ENCODE assay signal across 10 mouse cellular contexts in the genomic region with DNA sequence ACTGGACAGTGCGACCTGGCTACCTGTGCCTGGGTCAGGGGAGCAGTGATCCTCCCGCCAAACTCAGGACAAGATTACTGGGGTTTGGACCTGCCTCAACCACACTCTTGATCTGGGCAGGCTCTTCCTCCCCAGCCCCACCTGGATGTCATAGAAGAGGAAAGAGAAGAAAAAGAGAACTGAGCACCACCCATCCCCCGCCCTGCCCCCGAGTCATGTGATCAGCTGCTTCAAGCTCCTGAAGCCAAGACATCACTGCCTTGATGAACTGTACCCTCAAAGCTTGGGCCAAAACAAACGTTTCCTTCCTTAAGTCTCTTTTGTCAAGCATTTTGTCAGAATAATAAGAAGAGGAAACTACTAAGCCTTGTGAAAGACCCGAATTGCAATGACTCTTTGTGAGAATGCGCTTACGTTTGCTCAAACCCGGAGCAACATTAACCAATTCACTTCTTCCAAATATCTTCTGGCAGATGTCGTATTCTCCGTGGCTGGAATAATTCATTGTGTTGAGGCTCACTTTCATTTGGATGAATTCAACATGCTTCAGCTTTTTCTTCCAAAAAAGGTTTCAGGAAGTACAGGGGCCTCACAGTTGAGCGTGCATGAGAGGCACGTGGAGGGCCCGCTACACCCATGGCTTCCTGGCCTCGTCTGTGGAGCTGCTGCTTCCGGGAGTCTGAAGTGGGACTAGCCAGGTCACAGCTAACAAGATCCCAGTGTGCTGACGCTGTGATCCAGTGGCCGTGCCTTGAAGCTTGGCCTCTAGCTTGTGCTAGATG.
A peak's percentile ranks its signal among the peaks of the same experiment; 100 is the strongest.
DNase-seq lines count a peak whose midpoint lies in the region; ATAC-seq and TF ChIP-seq lines count a peak whose summit lies in the region.
"Had no signal": no experiment of that assay in that cellular context is flagged by ENCODE, and none has a peak within 500 bp of the region (broad histone marks: within the 10 kb centered on the region; RNA-seq: fewer than 3 reads in every experiment).

No protein-coding gene starts in this region.

- TF ChIP-seq RAD21 in CH12.LX (IDR thresholded peaks at IDR 0.05; ENCODE audit: low read depth, low read length): no peak

- no peaks in the 10 kb centered on the region for H3K27me3 ChIP-seq in liver, embryonic 12.5 days (replicated peaks)
- H3K27me3 ChIP-seq in CH12.LX (replicated peaks): no peaks in the 10 kb centered on the region
- H3K27me3 ChIP-seq: limb, embryonic 13.5 days had no signal

- 65% methylated on average over 18 of the region's 18 CpGs for WGBS in liver, embryonic 12.5 days (ENCODE audit: insufficient replicate concordance)

- dilution Hi-C loops in CH12.LX (cut with MboI; ENCODE audit: extremely low pct_ligation_motif_present, extremely low pct_unique_long_range_greater_than_20kb, low sequenced_read_pairs): no loop called here

- in situ Hi-C loops in CH12.LX (cut with MboI; ENCODE audit: low pct_ligation_motif_present, low pct_unique_long_range_greater_than_20kb, low sequenced_read_pairs): no loop called here

- no peak for TF ChIP-seq POLR2A in CH12.LX (IDR thresholded peaks at IDR 0.05; ENCODE audit: low read depth, low read length)

- TF ChIP-seq EP300 in CH12.LX (IDR thresholded peaks at IDR 0.05; ENCODE audit: low read length): no peak

- no peak for TF ChIP-seq CTCF in CH12.LX (conservative IDR thresholded peaks at IDR 0.05 in 1 of 2, IDR thresholded peaks at IDR 0.05 in 1 of 2; ENCODE audit: low read depth in 2 of 2, low read length in 2 of 2)

- H3K27ac ChIP-seq in liver, embryonic 12.5 days: no peak overlapping the region
- H3K27ac ChIP-seq in CH12.LX (ENCODE audit: insufficient read depth, low read depth): no peak overlapping the region
- H3K27ac ChIP-seq: embryonic facial prominence, embryonic 10.5 days; limb, embryonic 13.5 days had no signal

- no peaks in the 10 kb centered on the region for H3K36me3 ChIP-seq in liver, embryonic 12.5 days
- no peaks in the 10 kb centered on the region for H3K36me3 ChIP-seq in CH12.LX (replicated peaks in 1 of 2; ENCODE audit: control insufficient read depth in 1 of 2, insufficient read depth in 1 of 2, low read length in 1 of 2)
- H3K36me3 ChIP-seq: embryonic facial prominence, embryonic 10.5 days; limb, embryonic 13.5 days had no signal

- H3K9me3 ChIP-seq in liver, embryonic 12.5 days (replicated peaks): no peaks in the 10 kb centered on the region
- peaks cover 11% of the 10 kb centered on the region for H3K9me3 ChIP-seq in CH12.LX (replicated peaks; ENCODE audit: low read length)
- H3K9me3 ChIP-seq: embryonic facial prominence, embryonic 10.5 days; limb, embryonic 13.5 days had no signal

- no peaks in the 10 kb centered on the region for H3K79me2 ChIP-seq in CH12.LX (replicated peaks; ENCODE audit: control insufficient read depth, extremely low read depth, insufficient read depth, poor library complexity, severe bottlenecking)

- H3K4me3 ChIP-seq in liver, embryonic 12.5 days: no peak overlapping the region
- no peak overlapping the region for H3K4me3 ChIP-seq in CH12.LX (replicated peaks in 1 of 3; ENCODE audit: low read depth in 2 of 3, low read length in 2 of 3, poor library complexity in 1 of 3)
- H3K4me3 ChIP-seq: embryonic facial prominence, embryonic 10.5 days; limb, embryonic 13.5 days had no signal

- ATAC-seq in liver, embryonic 12.5 days: no peak
- peak; percentile 72 for ATAC-seq in megakaryocyte progenitor cell, adult 5-6 weeks (replicated peaks; ENCODE audit: poor library complexity)
- ATAC-seq in inflammation-experienced regulatory T-cells, adult 6 months: no peak

- no peak overlapping the region for H3K4me2 ChIP-seq in liver, embryonic 12.5 days
- H3K4me2 ChIP-seq in CH12.LX (ENCODE audit: insufficient read depth, low read depth, poor library complexity, severe bottlenecking): no peak overlapping the region
- H3K4me2 ChIP-seq: limb, embryonic 13.5 days had no signal

- H3K9ac ChIP-seq in liver, embryonic 12.5 days: no peak overlapping the region
- no peak overlapping the region for H3K9ac ChIP-seq in CH12.LX (ENCODE audit: insufficient read depth, low read depth)
- H3K9ac ChIP-seq: limb, embryonic 13.5 days had no signal

- H3K4me1 ChIP-seq in liver, embryonic 12.5 days: peaks cover 8% of the 10 kb centered on the region; the same call in 1 of the 2 replicates
- H3K4me1 ChIP-seq in CH12.LX (ENCODE audit: control insufficient read depth in 1 of 2, insufficient read depth in 2 of 2): peaks cover 0 to 18% of the 10 kb centered on the region in 2 experiments; a peak in 2 of 4 replicates
- H3K4me1 ChIP-seq: limb, embryonic 13.5 days had no signal

- DNase-seq in liver (peak; percentile 26), CH12.LX (ENCODE audit: extremely low read depth) (peak; percentile 54)
- DNase-seq in T-cell, adult 2 months (ENCODE audit: low spot score): peak; percentile 38
- DNase-seq in urinary bladder, postnatal 36 days (ENCODE audit: low spot score in 2 of 2): no peak
- DNase-seq: cerebellum, adult 9-10 months had no signal

TF ChIP-seq in CH12.LX, 34 proteins besides CTCF, POLR2A, EP300 and RAD21:
- no peak for TF ChIP-seq RCOR1 (conservative IDR thresholded peaks at IDR 0.05; ENCODE audit: low read depth, low read length)
- TF ChIP-seq MAX (IDR thresholded peaks at IDR 0.05; ENCODE audit: low read length): no peak
- no peak for TF ChIP-seq MYC (IDR thresholded peaks at IDR 0.05; ENCODE audit: low read depth, low read length)

Comparison
In these comparisons a context has a peak if more than half of its experiments do, and no peak if none do; other contexts are left out.
1. DNase-seq: peak in liver (single experiment), CH12.LX (single experiment) and T-cell, adult 2 months (single experiment); none in urinary bladder, postnatal 36 days (0 of 2).